Mouse (Mus musculus) testis, adult 2 months (tissue): Measurements from ENCODE around the gene Clpb. TPM values are rescaled to one million over a fixed set of nuclear protein-coding genes. Genes with fewer than 3 reads are reported as not detected.
"Not testable (repeated sequence)": the region's sequence is repeated elsewhere in the genome, so short reads cannot be mapped to it uniquely, and the experiment has no call there.

Experiments used
- H3K27ac ChIP-seq: fragments of 200-500 bp; 2 replicates; pipeline ENCODE4 v1.5.1; 2012; ENCODE audit warnings: low read depth, low read length; ENCODE audit not compliant: control insufficient read depth, insufficient read depth
- H3K27me3 ChIP-seq: fragments of 200-500 bp; 2 replicates; pipeline ENCODE4 v1.6.1; 2012; ENCODE audit warnings: mild to moderate bottlenecking, low read length, moderate library complexity; ENCODE audit not compliant: control insufficient read depth, insufficient read depth
- H3K36me3 ChIP-seq: fragments of 200-500 bp; 2 replicates; pipeline ENCODE4 v1.6.1; 2012; ENCODE audit warnings: mild to moderate bottlenecking, low read length; ENCODE audit not compliant: control insufficient read depth, insufficient read depth
- H3K4me1 ChIP-seq: fragments of 200-500 bp; 2 replicates; pipeline ENCODE4 v1.6.1; 2012; ENCODE audit warnings: low read length; ENCODE audit not compliant: control insufficient read depth, insufficient read depth
- H3K4me3 ChIP-seq: fragments of 200-500 bp; 2 replicates; pipeline ENCODE4 v1.5.1; 2012; ENCODE audit warnings: low read depth, mild to moderate bottlenecking, low read length, moderate library complexity, mixed read lengths; ENCODE audit not compliant: control insufficient read depth
- CTCF ChIP-seq: fragments of 200-500 bp; IDR thresholded peaks from 2 replicates; pipeline ENCODE4 v1.5.1; 2012; ENCODE audit warnings: low read depth, mild to moderate bottlenecking, inconsistent platforms, low read length, moderate library complexity; ENCODE audit not compliant: control insufficient read depth, insufficient read depth, insufficient replicate concordance
- POLR2A ChIP-seq: fragments of 200-500 bp; IDR thresholded peaks from 2 replicates; pipeline ENCODE4 v1.6.1; 2012; ENCODE audit warnings: low read depth, mild to moderate bottlenecking, inconsistent platforms, low read length, moderate library complexity; ENCODE audit not compliant: control insufficient read depth
- polyA plus RNA-seq: library from polyadenylated mRNA; depleted of rRNA; stranded (reverse); fragments of >200 nt; gene quantifications from 2 replicates; pipeline ENCODE4 v1.2.3, GENCODE M21; 2012

Gene Clpb
- polyA plus RNA-seq, 1 experiment = 866 TPM

DNA sequence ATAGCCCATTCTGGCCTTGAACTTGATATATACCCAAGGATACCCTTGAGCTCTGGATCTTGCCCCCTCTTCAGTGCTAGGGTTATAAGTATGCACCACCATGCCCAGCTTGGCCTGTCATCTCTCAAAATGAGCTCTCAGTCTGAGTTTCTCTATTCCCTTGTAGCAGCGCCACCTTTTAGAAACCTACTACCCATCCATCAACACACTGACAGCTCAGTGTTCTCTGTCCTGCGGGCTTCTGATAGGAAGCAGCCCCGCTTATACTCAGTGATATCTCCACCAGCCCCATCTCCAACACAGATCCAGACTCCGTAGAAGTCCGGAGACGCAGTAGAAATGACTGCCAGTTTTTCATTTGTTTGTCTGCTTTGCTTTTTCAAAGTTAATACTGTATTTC lies 39.1 kb upstream of the Clpb start:
- H3K4me1 ChIP-seq = no peaks in the 10 kb centered on the region
- no peaks in the 10 kb centered on the region for H3K36me3 ChIP-seq
- H3K4me3 ChIP-seq = no peak overlapping the region
- H3K27ac ChIP-seq = no peak overlapping the region
- no peak for TF ChIP-seq POLR2A
- no peak for TF ChIP-seq CTCF
- H3K27me3 ChIP-seq = no peaks in the 10 kb centered on the region

- not testable (repeated sequence) for H3K4me1 ChIP-seq, H3K36me3 ChIP-seq, H3K27ac ChIP-seq, H3K4me3 ChIP-seq, H3K27me3 ChIP-seq
Observed at GRCm38 (mm10) chr7:101627166-101627565, 36.3 kb upstream of the Clpb start.

GRCm38 (mm10) chr7:101628481-101628880 lies 35.0 kb upstream of the Clpb start:
- Histone ChIP-seq H3K36me3 (no peaks in the 10 kb centered on the region), H3K4me1 (no peaks in the 10 kb centered on the region), H3K27me3 (no peaks in the 10 kb centered on the region), H3K4me3 (no peak overlapping the region), H3K27ac (no peak overlapping the region)
- TF ChIP-seq CTCF = no peak
- no peak for TF ChIP-seq POLR2A

DNA sequence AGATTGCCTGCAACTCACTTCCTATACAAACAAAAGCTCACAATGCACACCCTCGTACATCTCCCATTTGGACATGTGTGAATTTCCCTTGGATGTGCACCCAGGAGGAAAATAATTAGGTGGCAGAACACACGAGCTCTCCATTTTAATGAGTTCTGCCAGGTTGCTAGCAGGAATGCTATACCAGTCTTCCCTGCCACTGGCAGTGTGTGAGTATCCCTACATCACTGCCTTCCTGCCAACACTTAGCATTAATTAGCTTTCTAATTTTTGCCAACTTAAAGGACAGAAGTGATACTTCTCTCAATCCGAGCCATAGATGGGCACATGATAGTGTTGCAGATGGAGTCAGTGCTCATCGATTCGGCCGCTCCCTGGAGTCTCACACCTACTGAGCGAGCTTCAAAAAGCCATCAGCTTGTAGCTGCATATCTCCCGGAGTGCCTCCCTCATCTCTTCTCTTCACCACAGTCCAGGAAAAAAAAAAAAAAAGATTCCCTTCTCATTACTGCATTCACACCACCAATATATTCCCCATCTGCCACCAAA lies 29.7 kb upstream of the Clpb start:
- H3K27ac ChIP-seq = no peak overlapping the region
- H3K4me3 ChIP-seq = no peak overlapping the region
- no peak for TF ChIP-seq POLR2A
- TF ChIP-seq CTCF = no peak
- no peaks in the 10 kb centered on the region for H3K4me1 ChIP-seq
- no peaks in the 10 kb centered on the region for H3K36me3 ChIP-seq
- no peaks in the 10 kb centered on the region for H3K27me3 ChIP-seq

DNA sequence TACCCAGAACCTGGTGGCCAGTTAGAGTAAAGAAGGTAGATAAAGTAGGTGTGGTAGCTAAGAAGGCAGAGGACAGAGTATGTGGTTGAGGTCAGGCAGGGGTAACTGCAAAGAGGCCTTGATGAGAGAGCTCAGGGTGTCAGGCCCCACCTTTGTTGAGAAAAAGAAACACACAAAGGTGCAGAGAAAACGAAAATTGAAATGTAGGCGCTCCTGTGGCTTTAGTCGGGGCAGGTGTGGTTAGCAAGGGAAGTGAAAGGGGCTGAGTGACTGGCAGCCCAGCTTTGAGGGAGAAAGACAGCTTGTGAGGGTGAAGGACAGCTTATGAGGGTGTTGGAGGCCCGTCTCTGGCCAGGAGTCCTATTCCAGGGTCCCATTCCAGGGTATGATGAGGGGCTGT lies 28.9 kb upstream of the Clpb start:
- Histone ChIP-seq H3K27ac (no peak overlapping the region), H3K36me3 (no peaks in the 10 kb centered on the region), H3K27me3 (no peaks in the 10 kb centered on the region), H3K4me3 (no peak overlapping the region), H3K4me1 (no peaks in the 10 kb centered on the region)
- TF ChIP-seq POLR2A (no peak), CTCF (no peak)

DNA sequence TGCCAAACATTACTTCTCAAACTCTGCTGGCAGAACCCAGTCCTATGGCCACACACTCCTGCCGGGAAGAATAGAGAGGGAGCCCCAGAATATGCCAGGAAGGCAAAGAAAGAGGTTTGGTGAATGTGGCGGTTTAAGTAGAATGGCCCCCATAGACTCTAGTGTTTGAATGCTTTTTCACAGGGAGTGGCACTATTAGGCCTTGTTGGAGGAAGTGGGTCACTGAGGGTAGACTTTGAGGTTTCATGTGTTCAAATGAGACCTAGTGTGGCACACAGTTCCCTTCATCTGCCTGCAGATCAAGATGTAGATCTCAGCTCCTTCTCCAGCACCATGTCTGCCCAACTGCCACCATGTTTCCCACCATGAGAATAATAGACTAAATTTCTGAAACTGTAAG lies 27.4 kb upstream of the Clpb start:
- H3K27me3 ChIP-seq = no peaks in the 10 kb centered on the region
- no peaks in the 10 kb centered on the region for H3K36me3 ChIP-seq
- TF ChIP-seq POLR2A = no peak
- no peak for TF ChIP-seq CTCF
- no peak overlapping the region for H3K27ac ChIP-seq
- H3K4me3 ChIP-seq = no peak overlapping the region
- no peaks in the 10 kb centered on the region for H3K4me1 ChIP-seq

GRCm38 (mm10) chr7:101643879-101644278 lies 19.6 kb upstream of the Clpb start:
- Histone ChIP-seq H3K4me1 (no peaks in the 10 kb centered on the region), H3K27me3 (no peaks in the 10 kb centered on the region), H3K27ac (no peak overlapping the region), H3K4me3 (no peak overlapping the region), H3K36me3 (no peaks in the 10 kb centered on the region)
- TF ChIP-seq POLR2A = no peak
- no peak for TF ChIP-seq CTCF

- Histone ChIP-seq H3K27ac (no peak overlapping the region), H3K36me3 (no peaks in the 10 kb centered on the region), H3K4me1 (no peaks in the 10 kb centered on the region), H3K4me3 (no peak overlapping the region), H3K27me3 (no peaks in the 10 kb centered on the region)
- TF ChIP-seq POLR2A (no peak), CTCF (no peak)
Observed at GRCm38 (mm10) chr7:101649729-101650128, 13.7 kb upstream of the Clpb start.
